Mouse (Mus musculus) activated CD4-positive, CD25-positive, alpha-beta regulatory T cell, adult 4 months (primary cell): ENCODE results near the gene Pla2g4d. TPM values are rescaled to one million over a fixed set of nuclear protein-coding genes. Genes with fewer than 3 reads are reported as not detected.

ENCODE experiments used
- ATAC-seq: one replicate; pipeline ENCODE4 v1.8.0; 2017
- polyA plus RNA-seq, 2 experiments: library from polyadenylated mRNA; unstranded; fragments of 100-300 nt; shearing (Covaris generic); gene quantifications; one replicate each; pipeline ENCODE4 v1.2.1; 2017

Gene Pla2g4d
- polyA plus RNA-seq, result not detected

DNA sequence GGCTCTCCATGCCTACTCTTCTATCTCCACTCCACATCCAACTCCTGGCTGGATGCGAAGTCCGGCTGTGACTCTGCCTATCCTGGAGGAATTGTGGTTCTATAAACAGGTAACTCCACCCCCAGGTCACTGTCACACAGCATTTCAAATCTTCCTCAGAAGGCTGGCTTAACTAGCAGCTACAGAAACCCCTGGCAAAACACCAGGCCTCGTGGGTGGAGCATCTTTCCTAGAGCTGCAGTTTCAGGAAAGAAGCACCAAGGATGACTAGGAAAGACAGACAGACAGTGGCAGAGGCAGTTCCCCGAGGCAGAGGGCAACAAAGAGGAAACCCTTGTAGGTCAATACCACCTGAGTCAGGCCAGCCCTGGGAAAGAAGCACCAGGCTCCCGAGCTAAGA is at the start of gene Pla2g4d:
Gene Pla2g4d (minus strand): TSS at position 203 of the 400 bp plus-strand sequence.
- ATAC-seq, result no peak

DNA sequence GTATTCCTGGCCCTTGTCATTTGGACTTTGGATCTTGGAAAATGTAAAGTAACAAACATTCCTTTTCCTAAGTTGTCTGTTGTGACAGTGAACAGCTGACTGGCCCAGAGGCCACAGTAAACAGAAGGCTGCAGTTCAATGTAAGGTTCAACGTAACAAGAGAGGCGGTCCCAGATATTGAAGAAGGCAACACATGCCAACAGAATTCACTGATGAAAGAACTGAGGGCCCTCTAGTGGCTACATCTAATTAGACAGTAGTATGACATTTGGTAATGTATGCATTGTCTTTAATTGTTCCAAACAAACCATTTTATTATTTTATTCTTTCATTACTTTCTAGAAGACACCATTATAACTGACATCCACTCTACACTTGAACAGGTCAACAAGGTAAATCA is 48.9 kb upstream of the Pla2g4d start:
- no peak for ATAC-seq

- ATAC-seq, result no peak
Observed at GRCm38 (mm10) chr2:120331575-120331974, 42.6 kb upstream of the Pla2g4d start.

- ATAC-seq, result no peak
Observed at GRCm38 (mm10) chr2:120315077-120315476, 26.1 kb upstream of the Pla2g4d start.

GRCm38 (mm10) chr2:120314487-120314886 is 25.5 kb upstream of the Pla2g4d start:
- ATAC-seq, result no peak

DNA sequence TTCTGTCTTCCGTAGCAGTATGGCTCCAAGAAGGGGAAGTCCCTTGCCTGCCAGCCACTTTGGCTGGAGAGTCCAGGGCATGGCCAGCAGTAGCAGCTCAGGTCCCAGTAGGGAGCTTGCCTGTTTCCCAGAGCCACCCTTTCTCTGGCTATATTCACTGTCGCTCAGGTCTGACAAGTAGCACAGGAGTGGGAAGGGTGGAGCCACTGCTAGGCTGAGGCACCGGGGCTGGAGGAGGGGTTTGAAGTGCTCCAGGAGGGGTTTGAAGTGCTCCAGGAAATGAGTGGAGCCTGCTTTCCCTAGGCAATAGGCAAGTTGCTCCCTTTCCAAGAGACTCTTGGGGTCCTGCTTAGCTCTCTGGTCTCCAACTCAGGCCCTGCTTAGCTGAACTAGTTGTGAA is 25.0 kb upstream of the Pla2g4d start, which contains the start of gene Pla2g4f:
Gene Pla2g4f (minus strand): TSS at position 190 of the 400 bp plus-strand sequence.
- ATAC-seq, result no peak

GRCm38 (mm10) chr2:120312276-120312825 is 23.4 kb upstream of the Pla2g4d start:
- no peak for ATAC-seq

GRCm38 (mm10) chr2:120304113-120304512 is 15.1 kb upstream of the Pla2g4d start:
- no peak for ATAC-seq

GRCm38 (mm10) chr2:120301076-120301475 is 12.1 kb upstream of the Pla2g4d start:
- no peak for ATAC-seq

- no peak for ATAC-seq
Observed at GRCm38 (mm10) chr2:120299866-120300265, 10.9 kb upstream of the Pla2g4d start.

DNA sequence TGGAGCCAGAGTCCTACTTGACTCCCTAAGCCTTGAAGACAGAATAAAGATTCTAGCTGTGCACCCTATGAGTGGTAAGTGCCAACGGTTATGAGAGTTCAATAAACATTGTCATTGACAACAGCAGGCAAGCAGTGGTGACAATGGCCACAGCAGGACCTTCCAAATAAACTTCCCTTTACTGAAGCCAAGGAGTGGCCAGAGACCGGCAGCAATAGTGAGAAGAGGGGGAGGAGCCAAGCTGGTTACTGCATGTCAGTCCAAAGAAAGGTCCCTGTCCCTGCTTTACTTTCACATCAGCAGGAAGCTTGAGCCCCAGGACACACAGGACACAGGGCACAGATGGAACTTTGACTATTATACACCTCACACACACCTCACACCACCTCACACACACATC is 7.2 kb upstream of the Pla2g4d start:
- no peak for ATAC-seq

- ATAC-seq, result no peak
Observed at GRCm38 (mm10) chr2:120291471-120292078, 2.6 kb upstream of the Pla2g4d start.

- ATAC-seq, result no peak
Observed at GRCm38 (mm10) chr2:120288401-120288800, 596 bp downstream of the Pla2g4d start.

DNA sequence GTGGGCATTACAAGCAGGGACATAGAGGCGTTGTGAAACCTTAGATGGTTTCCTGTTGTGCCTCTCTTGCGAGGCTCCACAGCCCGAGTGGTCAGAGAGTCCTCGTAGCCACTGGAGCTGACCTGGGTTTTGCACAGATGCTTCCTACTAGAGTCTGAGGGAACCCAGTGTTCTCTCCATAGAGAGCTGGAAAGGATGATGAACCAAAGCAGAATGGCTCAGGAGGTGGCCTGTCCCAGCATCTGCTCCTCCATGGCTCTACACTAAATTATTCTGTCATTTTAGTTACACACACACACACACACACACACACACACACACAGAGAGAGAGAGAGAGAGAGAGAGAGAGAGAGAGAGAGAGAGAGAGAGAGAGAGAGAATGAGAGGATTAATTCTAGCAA is 3.4 kb downstream of the Pla2g4d start:
- no peak for ATAC-seq

DNA sequence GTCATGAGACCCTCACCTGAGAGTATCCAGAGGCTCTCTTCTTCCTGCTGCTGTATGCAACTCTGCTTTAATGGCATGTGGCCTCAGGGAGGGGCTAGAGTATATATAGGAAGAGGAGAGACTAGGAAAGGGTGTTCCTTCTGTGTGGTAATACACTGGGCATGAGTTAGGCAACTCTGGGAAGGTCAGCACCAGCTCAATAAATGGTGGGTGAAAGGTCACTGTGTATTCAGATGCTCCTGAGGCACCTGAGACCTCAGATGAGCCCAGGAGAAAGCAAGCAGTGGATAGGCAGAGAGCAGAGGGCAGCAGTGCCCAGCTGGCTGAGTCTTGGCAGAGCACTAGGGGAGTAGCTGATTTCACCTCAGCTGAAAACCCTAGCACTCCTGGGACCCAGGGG is 4.3 kb downstream of the Pla2g4d start:
- ATAC-seq, result no peak

DNA sequence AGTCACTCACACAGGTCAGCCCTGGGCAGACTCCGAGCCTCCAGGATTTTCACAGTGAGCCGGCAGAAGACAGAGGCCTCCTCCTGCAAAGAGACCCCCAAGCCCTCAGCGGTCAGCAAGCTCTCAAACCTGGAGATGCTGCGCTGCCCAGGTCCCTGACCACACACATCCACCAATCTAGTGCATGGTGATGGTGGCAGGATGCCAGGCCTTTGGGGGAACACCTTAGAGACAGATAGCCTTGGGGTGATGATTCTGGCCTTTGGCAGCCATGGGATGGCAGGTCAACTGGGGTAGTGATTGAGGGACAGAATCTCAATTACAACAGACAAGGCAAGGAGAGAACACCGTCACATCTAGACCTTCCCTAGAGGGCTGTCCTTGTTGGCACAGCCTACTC is 4.9 kb downstream of the Pla2g4d start:
- ATAC-seq, result no peak

DNA sequence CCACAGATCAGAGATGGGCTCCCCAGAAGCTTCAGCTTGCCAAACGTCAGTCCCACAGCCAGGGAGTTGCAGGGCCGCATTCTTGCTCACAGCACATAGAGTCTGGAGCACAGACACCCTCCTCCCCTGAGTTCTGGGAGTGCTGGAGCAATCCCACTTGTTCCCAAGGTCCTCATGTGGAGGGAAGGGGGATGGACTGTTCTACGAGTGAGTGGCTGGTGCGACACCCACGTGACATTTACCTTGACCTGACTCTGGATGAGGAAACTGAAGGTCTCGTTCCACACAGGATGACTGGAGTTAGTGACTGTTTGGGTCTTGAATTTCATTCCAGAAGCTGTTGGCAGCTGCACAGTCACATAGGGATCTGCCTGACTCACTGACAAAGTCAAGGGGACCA is 5.4 kb downstream of the Pla2g4d start:
- ATAC-seq, result no peak

DNA sequence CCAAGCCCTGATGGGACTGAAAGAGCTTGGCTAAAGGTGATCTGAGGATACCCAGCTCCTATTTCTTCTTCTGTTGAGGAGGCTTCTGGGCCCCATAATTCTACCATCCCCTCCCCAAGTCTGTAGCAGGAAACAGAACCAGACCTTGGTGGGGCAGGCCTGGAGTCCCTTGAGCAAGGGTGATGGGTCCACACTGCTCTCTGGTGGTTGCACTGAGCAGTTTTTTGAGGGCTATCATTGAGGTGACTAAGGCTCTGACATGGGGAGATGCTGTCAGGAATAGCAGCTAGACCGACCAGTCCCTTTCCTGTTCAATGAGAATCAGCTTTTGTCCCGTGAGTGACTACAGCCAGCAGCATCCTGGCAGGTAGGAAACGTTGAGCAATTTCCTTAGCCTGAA is 7.8 kb downstream of the Pla2g4d start:
- no peak for ATAC-seq

- no peak for ATAC-seq
Observed at GRCm38 (mm10) chr2:120279961-120280360, 9.0 kb downstream of the Pla2g4d start.

- no peak for ATAC-seq
Observed at GRCm38 (mm10) chr2:120276951-120277350, 12.0 kb downstream of the Pla2g4d start.

DNA sequence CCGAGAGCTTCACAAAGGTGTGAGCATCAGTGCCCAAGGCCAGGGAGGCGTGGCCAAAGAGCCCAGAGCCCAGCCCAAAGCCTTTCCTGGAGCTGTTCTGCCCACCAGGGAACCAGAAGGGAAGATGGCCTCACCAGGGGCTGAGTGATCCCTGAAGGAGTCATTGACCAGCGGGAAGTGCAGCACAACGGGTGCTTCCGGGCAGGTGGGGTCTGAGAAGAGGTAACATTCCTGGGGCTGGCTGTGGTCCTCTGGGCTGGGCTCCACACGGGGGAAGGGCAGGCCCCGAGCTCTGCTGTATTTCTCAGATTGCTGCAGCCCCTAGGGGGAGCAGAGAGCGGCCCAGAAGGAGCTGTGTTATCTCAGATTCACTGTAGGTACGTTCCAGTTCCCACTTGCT is 20.4 kb downstream of the Pla2g4d start:
- ATAC-seq, result no peak

DNA sequence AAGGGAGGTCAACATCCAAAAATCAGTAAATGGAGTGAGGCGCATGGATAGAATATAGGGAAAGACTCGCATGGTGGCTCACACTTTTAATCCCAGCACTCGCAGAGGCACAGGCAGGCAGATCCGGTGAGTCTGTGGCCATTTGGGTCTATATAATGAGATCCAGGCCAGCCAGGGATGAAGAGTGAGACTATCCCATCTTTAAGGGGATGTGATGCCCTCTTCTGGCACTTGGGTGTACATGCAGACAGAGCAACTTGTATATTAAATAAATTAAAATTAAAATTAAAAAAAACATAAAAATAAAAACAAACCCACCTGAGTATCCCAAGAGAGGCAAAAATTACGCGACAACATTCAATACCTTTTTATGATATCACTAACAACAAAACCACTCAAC is 23.5 kb downstream of the Pla2g4d start:
- no peak for ATAC-seq

GRCm38 (mm10) chr2:120264858-120265257 is 24.1 kb downstream of the Pla2g4d start:
- no peak for ATAC-seq

GRCm38 (mm10) chr2:120262876-120263275 is 26.1 kb downstream of the Pla2g4d start:
- no peak for ATAC-seq

- no peak for ATAC-seq
Observed at GRCm38 (mm10) chr2:120261346-120261745, 27.7 kb downstream of the Pla2g4d start.
